Mouse (Mus musculus) limb, embryonic 14.5 days (tissue): ENCODE data around the gene 5330417H12Rik. TPM values are rescaled to one million over a fixed set of nuclear protein-coding genes. Genes with fewer than 3 reads are reported as not detected.

Experiments used
- ATAC-seq: fragments of 200-750 bp; cut with Nextera tagmentation; 2 replicates; pipeline ENCODE4 v1.8.0; 2017; ENCODE audit warnings: low read depth, moderate number of reproducible peaks, moderate TSS enrichment; ENCODE audit not compliant: low FRiP score
- DNase-seq: peaks from one replicate; pipeline ENCODE4 v3.0.0-alpha.2; 2015; ENCODE audit warnings: low spot score
- H3K27ac ChIP-seq: fragments of 300-500 bp; sonication (generic); replicated peaks from 2 replicates; pipeline ENCODE4 v1.5.1; 2014; ENCODE audit warnings: low read depth, mild to moderate bottlenecking, low read length, moderate library complexity, mixed read lengths
- H3K27me3 ChIP-seq: fragments of 300-500 bp; sonication (generic); 2 replicates; pipeline ENCODE4 v1.6.1; 2014; ENCODE audit warnings: low read length, mixed read lengths; ENCODE audit not compliant: control insufficient read depth, insufficient read depth
- H3K36me3 ChIP-seq: fragments of 300-500 bp; sonication (generic); 2 replicates; pipeline ENCODE4 v1.6.1; 2014; ENCODE audit warnings: mild to moderate bottlenecking, low read length, moderate library complexity, mixed read lengths; ENCODE audit not compliant: control insufficient read depth, insufficient read depth
- H3K4me1 ChIP-seq: fragments of 300-500 bp; sonication (generic); 2 replicates; pipeline ENCODE4 v1.6.1; 2014; ENCODE audit warnings: antibody characterized with exemption, low read length, mixed read lengths; ENCODE audit not compliant: control insufficient read depth, insufficient read depth
- H3K4me2 ChIP-seq: fragments of 300-500 bp; sonication (generic); replicated peaks from 2 replicates; pipeline ENCODE4 v1.6.1; 2014; ENCODE audit warnings: low read depth, mild to moderate bottlenecking, low read length, moderate library complexity; ENCODE audit not compliant: severe bottlenecking
- H3K4me3 ChIP-seq: fragments of 300-500 bp; sonication (generic); replicated peaks from 2 replicates; pipeline ENCODE4 v1.5.1; 2014; ENCODE audit warnings: low read length
- H3K9ac ChIP-seq: fragments of 300-500 bp; sonication (generic); 2 replicates; pipeline ENCODE4 v1.6.1; 2014; ENCODE audit warnings: mild to moderate bottlenecking, low read depth, low read length, moderate library complexity; ENCODE audit not compliant: severe bottlenecking
- H3K9me3 ChIP-seq: fragments of 300-500 bp; sonication (generic); 2 replicates; pipeline ENCODE4 v1.6.1; 2016; ENCODE audit warnings: low read length; ENCODE audit not compliant: control insufficient read depth
- POLR2A ChIP-seq: fragments of 200-500 bp; IDR thresholded peaks from 2 replicates; pipeline ENCODE4 v1.8.0; 2012; ENCODE audit warnings: inconsistent platforms, mild to moderate bottlenecking, moderate library complexity, borderline replicate concordance; ENCODE audit not compliant: insufficient read depth, insufficient read length; ENCODE audit errors: extremely low read depth
- WGBS: fragments of 180-500 bp; shearing (Covaris S2); extraction: QIAGEN DNeasy Blood & Tissue Kit; methylation state at CpG from one replicate; pipeline ENCODE4 v1.1.7; 2014; 5-methylcytosine and 5-hydroxymethylcytosine counted together
- polyA plus RNA-seq, 2 experiments: library from polyadenylated mRNA; depleted of rRNA in 1 of 2; stranded (reverse) in 1 of 2; unstranded in 1 of 2; fragments of >200 nt; fragmentation: Nextera tagmentation in 1 of 2; extraction: Ambion mirVana in 1 of 2; gene quantifications; 2 replicates each; pipeline versions ENCODE4 v1.2.1 to v1.2.3; 2012 to 2014

The 5330417H12Rik gene
- polyA plus RNA-seq, 2 experiments = not detected

DNA sequence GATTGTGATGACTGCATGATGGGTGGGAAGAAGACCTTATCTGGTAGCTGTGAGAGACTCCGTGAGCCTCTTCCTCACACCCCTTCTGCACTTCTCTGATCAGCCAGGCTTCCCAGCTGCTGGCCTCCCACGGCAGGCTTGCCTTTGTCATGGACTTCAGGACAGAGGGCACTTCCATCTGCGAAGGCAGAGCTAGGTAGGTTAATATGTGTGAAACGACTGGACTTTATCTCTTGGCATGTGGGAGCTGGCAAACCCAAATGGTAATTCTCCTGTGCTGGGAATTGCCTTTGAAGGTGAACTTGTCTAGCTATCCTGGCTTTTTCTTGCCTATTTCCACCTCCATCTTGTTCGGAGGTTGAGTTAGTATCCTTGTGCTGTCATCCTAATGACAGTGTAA lies 24.3 kb downstream of the 5330417H12Rik start:
- DNase-seq (no peak), ATAC-seq (no peak)
- no peak overlapping the region for H3K4me2 ChIP-seq
- no peak overlapping the region for H3K27ac ChIP-seq
- no peak overlapping the region for H3K4me3 ChIP-seq
- 75% methylated on average over 5 of the region's 5 CpGs for WGBS
- H3K4me1 ChIP-seq = no peaks in the 10 kb centered on the region
- no peaks in the 10 kb centered on the region for H3K9me3 ChIP-seq
- TF ChIP-seq POLR2A = no peak
- no peaks in the 10 kb centered on the region for H3K36me3 ChIP-seq
- H3K9ac ChIP-seq = no peak overlapping the region
- H3K27me3 ChIP-seq = no peaks in the 10 kb centered on the region

DNA sequence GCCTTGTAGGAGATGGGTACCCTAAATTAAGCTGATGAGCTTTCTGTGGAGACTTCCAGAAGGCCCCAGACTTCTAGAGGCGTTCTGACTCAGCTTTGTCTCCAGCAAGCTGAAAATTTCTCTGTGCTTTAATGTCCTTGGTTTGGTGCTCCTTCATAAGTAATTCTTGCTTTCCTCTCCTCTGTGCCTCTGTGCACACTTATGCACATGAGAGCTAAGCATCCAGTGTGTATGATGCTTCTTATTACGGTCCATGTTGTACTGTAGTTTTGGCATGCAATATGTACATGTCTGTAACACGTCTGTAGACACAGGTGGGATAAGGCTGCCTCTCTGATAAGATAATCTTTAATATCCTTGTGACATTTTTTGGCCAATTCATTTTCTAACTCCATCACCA lies 27.0 kb downstream of the 5330417H12Rik start:
- 82% methylated on average over 3 of the region's 3 CpGs for WGBS
- H3K27ac ChIP-seq = no peak overlapping the region
- no peaks in the 10 kb centered on the region for H3K36me3 ChIP-seq
- no peak overlapping the region for H3K4me2 ChIP-seq
- DNase-seq = no peak
- ATAC-seq = no peak
- H3K4me3 ChIP-seq = no peak overlapping the region
- no peak overlapping the region for H3K9ac ChIP-seq
- peaks cover 4% of the 10 kb centered on the region for H3K4me1 ChIP-seq
- TF ChIP-seq POLR2A = no peak
- no peaks in the 10 kb centered on the region for H3K27me3 ChIP-seq
- no peaks in the 10 kb centered on the region for H3K9me3 ChIP-seq

DNA sequence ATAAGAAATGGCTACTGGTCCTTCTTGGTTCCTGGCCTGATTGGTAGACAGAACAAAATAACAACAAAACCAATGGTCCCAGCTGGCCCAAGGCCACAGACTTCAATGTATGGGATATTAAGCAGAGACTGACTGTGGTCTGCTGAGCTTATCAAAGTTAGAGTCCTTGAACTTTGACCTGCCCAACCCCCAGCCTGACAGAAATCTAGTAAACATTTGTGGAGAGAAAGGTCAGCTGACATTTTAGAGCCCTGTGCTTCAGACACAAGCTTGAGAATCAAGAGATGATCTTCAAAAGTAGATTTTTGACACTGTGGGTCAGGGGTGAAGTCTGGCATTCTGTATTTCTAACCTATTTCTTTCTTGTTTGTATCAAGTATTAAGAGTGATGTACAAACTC lies 28.2 kb downstream of the 5330417H12Rik start:
- no peak for TF ChIP-seq POLR2A
- H3K9me3 ChIP-seq = no peaks in the 10 kb centered on the region
- no peak for ATAC-seq

DNA sequence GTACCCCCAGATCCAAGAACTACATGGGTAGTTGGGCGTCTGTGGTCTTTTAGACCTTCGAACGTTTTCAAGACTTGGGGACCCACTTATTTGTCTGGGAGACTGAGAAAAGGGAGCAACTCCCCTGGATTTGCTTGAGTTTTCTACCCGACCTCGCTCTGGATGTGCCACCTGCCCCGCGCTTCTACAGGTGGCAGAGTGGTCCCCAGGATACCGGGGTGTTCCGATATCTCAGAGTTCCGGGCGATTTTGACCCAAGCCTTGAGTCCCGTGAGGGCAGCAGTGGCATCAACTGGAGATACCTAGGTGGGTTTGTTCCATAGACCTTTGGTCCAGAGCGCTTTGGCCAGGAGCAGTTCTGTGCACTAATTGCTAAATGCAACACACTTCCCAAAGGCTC lies 29.5 kb downstream of the 5330417H12Rik start:
- 13% methylated on average over 13 of the region's 13 CpGs for WGBS
- Histone ChIP-seq H3K27ac (no peak overlapping the region), H3K27me3 (no peaks in the 10 kb centered on the region), H3K4me2 (peak overlapping the region; percentile 91), H3K9ac (peak overlapping the region; percentile 55), H3K9me3 (no peaks in the 10 kb centered on the region), H3K36me3 (peaks cover 11% of the 10 kb centered on the region), H3K4me3 (peak overlapping the region; percentile 53), H3K4me1 (peaks cover 4% of the 10 kb centered on the region)
- ATAC-seq (no peak), DNase-seq (no peak)
- TF ChIP-seq POLR2A = no peak

More for the DNA sequence above, 28.2 kb downstream of the 5330417H12Rik start:
- Histone ChIP-seq H3K27ac (no peak overlapping the region), H3K36me3 (no peaks in the 10 kb centered on the region), H3K4me3 (no peak overlapping the region), H3K9ac (no peak overlapping the region), H3K4me1 (peaks cover 4% of the 10 kb centered on the region), H3K4me2 (no peak overlapping the region), H3K27me3 (no peaks in the 10 kb centered on the region)
- no peak for DNase-seq

DNA sequence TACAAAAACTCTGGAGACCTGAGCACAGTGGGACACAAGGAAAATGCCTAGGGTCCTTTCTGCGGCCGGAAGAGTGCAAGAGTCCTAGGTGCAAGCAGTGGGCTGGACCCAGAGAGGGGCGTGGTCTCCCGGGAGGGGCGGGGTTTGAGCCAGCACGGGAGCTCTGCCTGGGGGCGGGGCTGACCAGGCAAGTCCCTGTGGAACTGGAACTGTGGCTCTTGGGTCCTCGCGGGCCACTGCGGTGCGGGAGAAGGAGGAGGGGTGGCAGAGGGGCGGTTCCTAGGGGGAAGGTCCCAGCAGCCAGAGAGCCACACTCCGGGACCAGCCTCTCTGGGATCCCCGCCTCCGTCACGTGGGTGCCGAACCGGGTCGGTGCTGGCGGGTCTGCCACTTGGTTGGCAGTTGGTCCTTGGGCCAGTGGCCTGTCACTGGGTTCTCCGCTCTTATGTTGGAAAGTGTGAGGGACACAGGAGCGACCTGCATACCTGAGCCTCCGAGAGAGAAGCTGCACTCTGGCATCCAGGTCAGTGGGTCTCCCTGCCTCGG lies 30.0 kb downstream of the 5330417H12Rik start, which contains the start of gene Ppfibp2:
Ppfibp2 (plus strand) TSS at position 351 of the 546 bp plus-strand sequence.
- H3K9ac ChIP-seq = peak within 1 kb of the TSS; percentile 55
- ATAC-seq (peak; percentile 87), DNase-seq (peak; percentile 74)
- H3K36me3 ChIP-seq = peaks cover 16% of the 10 kb centered on the region
- H3K4me1 ChIP-seq = peaks cover 4% of the 10 kb centered on the region
- no peaks in the 10 kb centered on the region for H3K27me3 ChIP-seq
- under 1% methylated on average over 17 of the region's 24 CpGs for WGBS
- no peaks in the 10 kb centered on the region for H3K9me3 ChIP-seq
- no peak for TF ChIP-seq POLR2A
- H3K27ac ChIP-seq = 0 out of 2 replicates have a peak within 1 kb of the TSS, but pooled peaks have one; percentile 26
- H3K4me3 ChIP-seq = peak within 1 kb of the TSS; percentile 53
- peak within 1 kb of the TSS; percentile 91 for H3K4me2 ChIP-seq

DNA sequence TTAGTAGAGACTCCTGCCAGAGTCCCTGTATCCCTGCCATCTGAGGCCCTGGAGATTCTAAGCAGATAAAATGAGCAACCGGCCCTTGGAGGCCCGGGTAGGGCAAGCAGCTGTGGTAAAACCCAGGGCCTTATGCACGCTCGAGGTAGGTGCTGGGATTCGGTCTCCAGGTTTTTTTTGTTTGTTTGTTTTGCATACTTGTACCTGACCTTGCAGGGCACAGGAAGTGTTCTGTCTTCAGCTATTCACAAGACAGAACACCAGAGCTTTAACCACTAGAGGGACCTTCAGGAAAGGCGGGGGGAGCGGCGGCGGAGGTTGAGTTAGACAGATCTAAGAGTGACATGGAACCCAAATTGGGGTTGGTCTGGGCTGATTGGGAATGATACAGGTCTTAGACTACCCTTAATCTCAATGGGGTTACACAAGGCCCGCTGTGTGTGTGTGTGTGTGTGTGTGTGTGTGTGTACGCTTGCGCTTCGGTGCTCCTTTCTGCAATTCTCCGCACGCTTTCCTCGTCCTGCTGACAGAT lies 30.6 kb downstream of the 5330417H12Rik start:
- H3K27me3 ChIP-seq = no peaks in the 10 kb centered on the region
- DNase-seq (peak; percentile 47), ATAC-seq (peak; percentile 67; the same call in 1 of the 2 replicates)
- 0 out of 2 replicates have a peak overlapping the region, but pooled peaks have one; percentile 26 for H3K27ac ChIP-seq
- H3K9me3 ChIP-seq = no peaks in the 10 kb centered on the region
- H3K4me3 ChIP-seq = peak overlapping the region; percentile 53
- no peak for TF ChIP-seq POLR2A
- H3K4me2 ChIP-seq = peak overlapping the region; percentile 91
- 2% methylated on average over 16 of the region's 16 CpGs for WGBS
- H3K9ac ChIP-seq = peak overlapping the region; percentile 55
- peaks cover 19% of the 10 kb centered on the region for H3K36me3 ChIP-seq
- peaks cover 4% of the 10 kb centered on the region for H3K4me1 ChIP-seq
